Mouse (Mus musculus): ENCODE measurements at regions not wholly inside any gene's neighbourhood (a gene's known extent, or its start where the extent isn't known, plus 50 kb on each side); places are given as distances from the start of the nearest gene placed in this dataset.
A peak's percentile ranks its signal among the peaks of the same experiment; 100 is the strongest.

DNA sequence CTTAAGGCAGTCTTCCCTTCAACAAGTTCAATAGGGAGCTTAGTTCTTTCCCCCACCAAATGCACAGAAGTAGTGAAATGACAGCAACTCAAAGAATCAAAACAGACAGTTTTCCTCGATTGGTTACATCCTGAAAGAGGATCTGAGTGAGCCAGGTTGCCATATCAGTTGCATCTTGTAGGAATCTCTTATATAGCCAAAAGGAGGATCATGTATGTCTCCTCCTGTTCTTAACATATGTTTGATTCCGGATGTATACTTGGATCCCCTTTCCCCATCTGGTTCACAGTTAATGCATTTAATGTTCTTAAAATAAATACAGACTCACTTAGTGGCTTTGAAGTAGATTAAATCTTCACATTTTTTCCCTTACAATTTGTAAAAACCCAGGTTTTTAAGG is 1224.0 kb upstream of the Flrt2 start:
- no peak for DNase-seq (ENCODE audit: extremely low spot score, low read depth, low spot score)

DNA sequence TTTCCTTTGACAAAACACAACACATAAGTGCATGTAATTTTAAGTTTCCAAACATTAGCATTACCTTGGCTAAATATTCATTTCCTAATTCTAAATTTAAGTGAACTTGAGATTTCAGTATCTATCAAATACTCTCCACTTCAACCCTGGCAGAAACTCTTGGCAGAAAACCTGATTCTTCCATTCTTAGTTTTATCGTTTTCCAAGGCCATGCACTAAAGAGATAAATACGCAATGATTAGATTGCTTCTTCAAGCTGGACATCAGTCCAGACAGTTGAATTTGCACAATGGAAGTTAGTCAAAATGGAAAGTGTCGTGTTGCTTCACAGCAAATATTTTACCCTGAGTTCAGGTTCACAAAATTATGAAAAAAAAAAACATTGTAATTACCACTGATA is 1223.4 kb upstream of the Flrt2 start:
- no peak for DNase-seq (ENCODE audit: extremely low spot score, low read depth, low spot score)

DNA sequence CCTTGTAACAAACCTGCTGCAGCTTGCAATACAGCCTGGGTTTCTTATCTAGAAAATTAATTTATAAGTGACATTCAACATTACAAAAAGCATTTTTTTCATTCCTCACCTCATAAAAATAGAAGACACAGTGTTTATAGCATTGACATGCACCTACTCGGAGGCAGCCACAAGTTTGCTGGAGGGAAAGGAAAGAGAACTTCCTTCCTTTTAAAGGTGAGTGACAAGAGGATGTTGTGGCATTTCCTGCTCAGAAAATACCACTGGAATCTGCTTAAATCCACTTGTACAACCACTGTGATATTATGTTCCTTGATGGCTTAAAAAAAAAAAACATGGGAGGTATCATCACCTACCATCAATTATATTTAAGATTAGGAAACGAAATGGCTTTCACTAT is 1222.2 kb upstream of the Flrt2 start:
- DNase-seq (ENCODE audit: extremely low spot score, low read depth, low spot score): no peak

DNA sequence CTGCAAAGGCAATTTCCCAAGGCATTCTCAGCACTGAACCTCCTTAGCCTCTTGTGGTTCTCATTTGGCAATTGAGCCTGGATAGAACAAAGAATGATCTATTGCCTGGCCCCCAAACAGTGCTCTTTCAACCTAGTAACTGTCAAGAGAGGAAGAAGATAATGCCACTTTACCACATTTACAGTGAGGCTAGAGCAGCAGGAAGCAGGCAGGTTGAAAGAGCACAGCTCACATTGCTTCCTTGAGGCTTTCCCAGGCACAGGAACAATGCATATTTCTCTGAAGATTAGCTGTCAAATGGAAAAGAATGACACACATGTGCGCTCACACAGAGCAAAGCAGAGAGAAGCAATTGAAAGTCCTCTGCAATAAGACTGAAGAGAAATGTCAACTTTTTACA is 1221.0 kb upstream of the Flrt2 start:
- DNase-seq (ENCODE audit: extremely low spot score, low read depth, low spot score): no peak

DNA sequence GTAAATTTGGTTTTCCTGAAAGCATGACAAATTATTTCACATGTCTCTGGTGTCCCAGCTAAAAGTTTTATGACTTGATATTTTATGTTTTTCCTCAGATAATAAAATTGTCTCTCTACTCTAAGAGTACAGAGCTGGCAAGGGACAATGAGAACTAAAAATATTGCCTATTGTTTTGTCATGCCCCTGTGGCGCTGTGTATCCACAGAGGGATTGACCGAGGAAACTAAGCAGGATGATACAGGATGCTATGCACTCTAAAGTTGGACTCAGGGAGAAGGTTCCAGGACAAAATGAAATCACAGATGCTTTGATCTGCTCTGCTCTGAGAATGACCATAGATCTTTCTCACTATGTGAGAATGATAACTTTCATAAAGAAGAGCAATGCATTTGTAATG is 1203.3 kb upstream of the Flrt2 start:
- no peak for DNase-seq (ENCODE audit: extremely low spot score, low read depth, low spot score)

DNA sequence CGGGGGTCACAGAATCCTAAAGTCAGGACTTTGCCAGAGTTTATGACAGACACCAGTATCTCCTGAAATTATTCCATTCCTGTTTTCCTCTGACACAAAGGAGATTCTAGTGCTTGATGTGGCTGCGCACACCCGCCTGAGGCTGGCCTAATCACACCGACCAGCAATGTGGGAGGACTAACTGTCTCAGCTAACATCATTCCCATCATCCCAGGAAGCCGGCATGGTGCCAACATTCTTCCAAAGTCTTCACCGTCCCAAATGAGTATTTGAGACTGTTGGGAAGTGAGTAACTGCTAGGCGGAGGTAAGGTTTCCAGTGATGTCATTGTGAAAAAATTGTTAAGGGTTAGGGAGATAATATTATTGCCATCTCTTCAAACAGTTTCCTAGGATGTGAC is 1183.9 kb upstream of the Flrt2 start:
- no peak for DNase-seq (ENCODE audit: extremely low spot score, low read depth, low spot score)

DNA sequence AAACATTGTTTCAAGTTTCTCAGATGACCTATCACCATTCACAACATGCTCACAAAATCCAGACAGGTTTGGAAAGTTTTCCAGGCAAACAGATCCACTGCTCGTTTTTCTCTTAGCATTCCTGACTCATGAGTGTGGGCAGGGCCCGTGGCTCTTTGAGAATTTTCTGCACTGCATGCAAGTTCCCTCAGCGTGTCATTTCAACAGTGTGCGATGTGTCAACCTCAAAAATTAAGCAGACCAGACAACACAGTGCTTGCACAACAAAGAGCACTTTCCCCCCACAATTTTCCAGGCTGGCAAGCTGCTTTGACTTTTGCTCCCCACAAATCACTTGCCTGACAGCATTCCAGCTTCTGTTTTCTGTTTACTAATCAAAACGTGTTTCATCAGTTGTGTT is 1182.2 kb upstream of the Flrt2 start:
- DNase-seq (ENCODE audit: extremely low spot score, low read depth, low spot score): no peak

DNA sequence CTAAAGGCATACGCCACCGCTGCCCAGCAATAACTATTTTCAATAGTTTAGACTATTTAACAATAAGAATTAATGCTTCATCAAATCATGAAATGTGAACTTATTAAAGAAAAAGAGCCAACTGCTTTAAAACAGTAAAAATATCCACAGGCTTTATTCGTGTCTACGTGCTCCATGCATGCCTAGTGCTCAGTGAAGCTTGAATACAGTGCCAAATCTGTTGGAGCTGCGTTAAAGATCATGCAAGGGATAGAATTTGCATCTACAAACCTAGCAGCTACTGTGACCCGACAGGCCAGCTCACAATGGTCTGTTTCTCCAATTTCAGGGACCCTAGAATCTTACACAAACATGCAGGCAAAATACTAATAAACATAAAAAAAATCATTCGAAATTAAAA is 1147.3 kb upstream of the Flrt2 start:
- DNase-seq (ENCODE audit: extremely low spot score, low read depth, low spot score): no peak

DNA sequence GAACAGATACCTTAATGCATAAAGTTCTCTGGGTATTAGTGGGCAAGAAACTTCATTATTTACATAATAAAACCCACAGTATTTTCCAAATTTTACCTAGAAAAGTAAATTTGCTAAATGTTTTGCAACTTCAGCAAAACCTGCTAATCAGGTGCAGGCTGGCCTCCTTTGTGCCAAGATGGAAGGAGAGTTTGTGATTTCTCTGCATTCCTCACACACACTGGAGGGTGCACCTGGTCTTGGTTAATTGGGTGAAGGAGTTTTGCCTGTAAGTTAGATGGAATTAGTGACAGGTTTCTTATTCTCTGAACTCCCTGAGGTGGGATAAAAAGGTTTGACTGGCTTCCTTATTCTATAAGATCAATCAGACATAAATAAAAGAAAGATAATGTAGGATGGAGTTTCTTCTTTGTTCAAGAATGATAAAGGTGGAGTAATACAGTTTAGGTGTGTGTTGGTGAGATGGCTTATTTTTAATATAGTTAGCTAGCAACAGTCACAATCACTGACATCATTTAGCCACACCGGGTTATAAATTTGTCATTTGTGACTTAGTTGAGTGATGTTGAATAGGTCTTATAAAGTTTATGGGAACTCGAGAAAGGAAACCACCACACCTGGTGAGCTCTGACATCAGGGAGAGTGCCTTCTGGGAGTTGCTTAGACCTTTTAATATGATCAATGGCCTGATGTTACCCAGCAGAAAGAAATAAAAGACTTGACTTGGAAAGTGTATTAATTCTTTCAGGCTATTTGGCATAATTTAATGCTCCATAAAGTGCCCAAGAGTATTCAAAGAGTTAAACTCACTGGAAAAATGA is 1131.4 kb upstream of the Flrt2 start:
- peak; percentile 68 for DNase-seq (ENCODE audit: extremely low spot score, low read depth, low spot score)

DNA sequence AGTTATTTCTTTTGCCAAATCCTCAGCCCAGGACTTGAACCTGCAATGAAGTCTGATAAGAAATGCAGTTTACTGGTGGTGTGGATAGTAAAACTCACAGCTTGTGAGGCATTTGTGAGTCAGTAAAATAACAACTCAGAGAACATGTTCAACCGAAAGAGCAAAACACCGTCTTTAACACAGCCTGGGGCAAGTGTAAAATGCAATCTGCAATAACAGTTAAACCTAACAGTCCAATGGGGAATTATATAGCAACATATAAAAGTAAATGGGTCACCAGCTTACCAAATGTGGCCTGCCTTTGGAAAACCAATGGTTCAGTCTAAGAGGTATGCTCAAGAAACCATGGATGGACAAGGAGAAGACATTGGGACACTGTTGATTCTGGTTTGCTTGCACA is 1117.0 kb upstream of the Flrt2 start:
- no peak for DNase-seq (ENCODE audit: extremely low spot score, low read depth, low spot score)

DNA sequence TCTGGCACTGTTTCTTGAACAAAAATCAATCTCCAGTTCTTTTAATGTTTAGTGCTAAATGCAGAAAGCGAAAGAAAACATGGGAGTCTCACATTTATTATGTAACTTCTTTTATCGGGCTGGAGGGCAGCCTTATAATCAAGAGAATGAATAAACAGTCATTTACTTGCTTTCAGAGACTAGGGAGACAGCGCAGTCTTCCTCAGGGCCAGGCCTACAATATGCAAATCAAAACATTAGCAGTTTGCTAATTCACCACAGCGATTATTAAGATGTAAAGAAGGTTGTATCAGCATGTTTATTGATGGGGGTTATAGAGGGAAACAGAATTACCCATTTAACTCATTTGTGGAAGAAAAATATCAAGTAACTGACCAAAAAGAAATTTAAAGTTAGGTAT is 1111.7 kb upstream of the Flrt2 start:
- DNase-seq (ENCODE audit: extremely low spot score, low read depth, low spot score): no peak

DNA sequence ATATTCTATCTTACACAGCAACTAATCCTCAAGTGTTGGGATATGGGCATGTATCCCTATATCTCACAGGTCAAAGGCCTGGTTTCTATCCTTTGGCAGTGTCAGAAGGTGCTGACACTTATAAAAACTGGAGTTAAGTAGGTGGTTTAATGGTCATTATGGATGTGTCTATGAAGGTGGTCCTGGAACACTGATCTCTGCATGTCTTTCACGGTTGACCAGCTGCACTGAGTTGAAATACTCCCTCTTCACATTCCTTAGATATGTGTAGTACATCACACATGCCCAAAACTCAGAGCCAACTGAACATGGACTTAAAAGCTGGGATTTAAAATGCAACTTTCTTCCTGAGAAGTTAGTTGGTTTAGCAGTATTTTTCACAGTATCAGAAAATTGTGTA is 1107.7 kb upstream of the Flrt2 start:
- DNase-seq (ENCODE audit: extremely low spot score, low read depth, low spot score): no peak

DNA sequence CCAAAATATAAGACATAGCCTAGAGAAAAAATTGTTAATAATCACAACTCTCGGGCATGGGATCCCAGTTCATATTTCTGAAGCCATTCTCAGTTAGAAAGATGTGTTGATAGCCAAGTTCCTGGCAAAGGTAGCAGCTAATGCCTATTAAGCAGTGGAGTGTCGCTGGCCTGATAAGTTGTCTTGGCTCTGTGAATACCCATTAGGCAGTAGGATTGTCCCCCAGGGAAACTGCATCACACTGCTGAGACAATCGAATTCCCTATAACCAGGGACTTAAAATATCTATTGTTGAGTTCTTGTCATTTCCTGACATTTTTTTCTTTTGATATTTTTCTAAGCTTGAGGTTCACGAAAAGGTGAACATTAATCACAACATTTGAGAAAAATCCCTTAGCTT is 1105.0 kb upstream of the Flrt2 start:
- no peak for DNase-seq (ENCODE audit: extremely low spot score, low read depth, low spot score)

DNA sequence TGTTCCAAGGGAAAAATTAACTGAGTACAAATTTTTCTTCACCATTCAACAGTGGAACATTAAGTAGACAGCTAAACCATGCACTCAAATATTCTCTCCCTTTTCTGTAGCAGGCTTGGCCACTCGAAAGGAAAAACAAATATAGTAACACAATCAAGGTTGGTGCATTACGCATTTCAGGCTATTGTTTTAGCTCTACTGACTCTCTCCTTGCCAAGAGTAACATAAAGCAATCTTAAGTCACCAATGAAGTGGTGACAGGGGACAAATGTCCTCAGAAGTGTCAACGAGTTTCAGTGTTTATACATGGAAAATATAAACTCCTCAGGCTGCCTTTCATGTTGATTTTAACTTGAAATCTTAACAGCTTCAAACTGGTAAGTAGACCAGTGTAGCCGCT is 1103.4 kb upstream of the Flrt2 start:
- no peak for DNase-seq (ENCODE audit: extremely low spot score, low read depth, low spot score)

DNA sequence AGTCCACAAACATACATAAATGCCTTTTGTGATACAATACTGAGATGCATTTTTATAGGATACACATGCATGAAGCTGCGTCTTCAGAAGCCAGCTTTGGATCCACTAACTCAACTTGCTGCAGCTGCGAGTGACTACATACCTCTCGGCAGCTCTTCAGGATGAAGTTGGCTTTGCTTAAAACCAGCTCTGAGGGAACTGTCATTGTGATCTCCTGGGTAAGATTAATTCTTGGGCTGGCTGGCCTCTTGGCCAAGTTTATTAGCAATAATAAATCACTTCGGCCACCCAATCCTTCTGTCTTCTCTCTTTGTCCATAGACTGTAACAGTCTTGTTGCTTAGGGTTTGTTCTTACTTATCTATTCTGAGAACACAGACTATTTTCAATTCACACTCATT is 1103.0 kb upstream of the Flrt2 start:
- no peak for DNase-seq (ENCODE audit: extremely low spot score, low read depth, low spot score)

DNA sequence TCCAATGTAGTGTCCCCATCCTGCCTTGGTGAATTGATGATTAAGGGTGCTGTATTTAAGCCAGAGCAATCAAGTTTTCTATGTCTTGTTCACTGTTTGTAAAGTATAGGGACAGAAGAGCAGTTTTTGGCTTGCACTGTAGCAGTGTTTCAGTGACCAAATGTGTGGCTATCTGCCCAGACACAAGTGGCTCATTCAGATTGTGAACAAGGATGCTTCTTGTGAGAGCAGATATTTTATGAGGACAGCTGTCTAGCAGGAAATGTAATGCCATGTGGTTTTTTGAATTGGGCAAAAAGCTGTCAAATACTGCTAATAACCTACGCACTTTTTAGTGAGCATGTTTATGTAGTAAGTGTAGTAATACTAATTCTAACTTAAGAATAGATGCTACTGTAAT is 1086.5 kb upstream of the Flrt2 start:
- DNase-seq (ENCODE audit: extremely low spot score, low read depth, low spot score): no peak

DNA sequence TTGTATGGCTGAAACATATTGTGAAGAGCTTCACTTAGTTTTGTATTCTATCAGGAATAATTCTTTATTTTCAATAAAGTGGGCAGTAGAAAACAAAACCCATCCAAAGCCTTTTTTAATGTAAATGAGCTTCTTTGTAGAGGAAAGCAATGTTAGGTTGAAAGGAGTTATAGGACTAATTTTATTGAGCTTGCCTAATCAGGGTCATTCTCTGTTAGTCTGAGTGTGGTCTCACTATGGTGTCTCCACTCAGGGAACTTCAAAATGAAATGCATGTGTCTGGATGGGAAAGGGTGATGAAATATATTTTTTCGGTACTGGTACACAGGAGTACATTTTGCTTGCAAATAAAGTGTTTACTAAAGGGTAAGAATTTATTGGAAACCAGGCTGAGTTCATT is 1055.5 kb upstream of the Flrt2 start:
- DNase-seq (ENCODE audit: extremely low spot score, low read depth, low spot score): no peak

DNA sequence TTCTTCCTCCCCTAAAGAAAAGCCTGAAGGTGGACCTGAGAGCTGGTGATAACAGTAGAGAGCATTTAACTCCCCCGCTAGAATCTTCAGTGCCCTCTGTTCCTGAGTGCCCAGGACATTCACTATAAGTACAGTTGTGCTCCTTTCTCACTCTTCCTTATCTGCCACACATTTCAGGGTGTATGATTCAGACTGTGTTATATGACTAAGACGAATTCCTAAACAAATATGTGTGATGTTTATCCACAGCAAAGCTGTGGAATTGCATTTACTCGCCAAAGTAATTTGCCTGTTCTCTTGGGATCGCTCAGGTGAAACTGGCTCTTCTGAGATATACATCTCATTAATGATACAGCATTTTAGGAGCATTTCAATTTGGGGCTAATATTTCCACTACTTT is 1051.9 kb upstream of the Flrt2 start:
- no peak for DNase-seq (ENCODE audit: extremely low spot score, low read depth, low spot score)

DNA sequence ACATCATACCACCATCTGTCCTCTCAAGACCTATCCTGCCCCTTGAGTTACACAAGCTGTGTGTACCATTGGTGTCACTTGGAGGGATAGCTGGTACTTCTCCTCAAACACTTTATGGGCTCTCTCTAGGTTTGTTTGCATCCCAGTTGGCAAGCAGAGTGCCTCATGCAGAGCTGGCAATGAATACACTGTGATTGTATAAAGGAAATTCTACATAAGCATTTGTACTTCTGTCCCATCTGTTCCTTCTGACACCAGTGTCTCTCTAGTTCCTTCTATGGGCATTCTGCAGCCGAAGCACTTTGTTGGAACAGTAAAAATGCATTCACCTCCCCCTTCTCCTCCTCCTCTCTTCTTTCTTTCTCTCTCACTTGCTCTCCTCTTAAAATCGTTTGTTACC is 1046.7 kb upstream of the Flrt2 start:
- DNase-seq (ENCODE audit: extremely low spot score, low read depth, low spot score): no peak

DNA sequence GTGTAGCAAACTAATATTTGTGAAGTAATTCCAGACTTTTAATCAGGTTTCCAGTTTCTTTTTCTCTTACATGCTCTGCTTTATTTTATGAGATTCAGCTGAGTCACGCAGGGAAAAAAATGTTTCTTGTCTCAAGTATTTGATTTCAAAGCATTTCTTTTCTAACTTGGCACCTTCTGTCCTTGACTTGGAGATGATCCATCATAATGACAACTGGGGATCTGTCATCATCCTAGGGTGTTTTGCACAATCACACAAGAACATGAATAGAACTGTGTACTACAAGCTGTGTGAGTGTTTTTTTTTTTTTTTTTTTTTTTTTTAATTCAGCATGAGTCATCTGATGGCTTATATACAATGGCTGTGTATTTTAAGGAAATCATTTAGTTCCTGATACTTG is 1022.0 kb upstream of the Flrt2 start:
- no peak for DNase-seq (ENCODE audit: extremely low spot score, low read depth, low spot score)

DNA sequence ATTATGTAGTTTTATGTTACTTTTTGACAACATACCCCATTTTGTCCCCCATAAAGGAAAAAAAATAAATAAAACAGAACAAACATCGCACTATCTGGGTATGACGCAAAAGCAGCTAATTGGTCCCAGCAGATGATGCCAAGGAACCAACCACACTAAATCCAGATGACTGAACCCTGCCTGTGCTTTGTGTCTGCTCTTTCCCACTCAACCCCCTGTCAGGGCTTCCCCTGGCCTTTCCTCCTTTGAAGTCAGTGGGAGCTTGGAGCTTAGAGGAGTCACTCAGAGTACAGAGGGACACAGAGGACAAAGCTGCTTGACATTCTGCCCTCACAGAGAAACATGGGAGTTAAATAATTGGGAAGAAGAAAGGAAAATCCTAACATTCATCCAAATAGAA is 1017.1 kb upstream of the Flrt2 start:
- DNase-seq (ENCODE audit: extremely low spot score, low read depth, low spot score): no peak

DNA sequence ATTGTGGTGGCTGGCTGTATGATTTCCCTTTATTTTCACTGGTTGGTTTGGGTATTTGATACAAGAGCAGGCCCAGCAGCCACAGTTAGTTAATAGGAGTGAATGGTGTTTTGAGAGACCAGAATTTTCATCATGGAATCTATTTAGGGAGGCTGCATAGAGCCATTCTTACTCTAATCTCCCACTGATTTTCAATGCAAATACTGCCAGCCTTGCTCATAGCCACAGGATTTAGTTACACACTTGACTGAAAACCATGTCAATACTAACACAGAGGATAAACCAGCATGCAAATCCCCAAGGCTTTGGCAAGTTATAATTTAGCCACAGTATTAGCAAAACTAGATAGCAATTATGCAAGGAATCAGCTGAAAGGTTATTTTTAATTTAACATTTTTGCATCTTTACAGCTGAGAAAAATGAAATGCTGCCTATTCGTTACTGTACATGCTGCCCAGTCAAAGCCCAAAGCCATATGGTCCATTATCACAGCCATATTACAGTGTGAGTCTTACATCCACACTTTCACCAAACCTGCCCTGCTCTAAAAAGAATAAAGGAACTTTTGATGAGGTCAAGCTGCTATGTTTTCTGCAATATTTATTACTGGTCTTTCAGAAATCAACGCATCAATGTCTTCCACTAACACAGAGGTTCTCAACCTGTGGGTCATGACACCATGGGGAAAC is 1000.5 kb upstream of the Flrt2 start:
- no peak for DNase-seq (ENCODE audit: extremely low spot score, low read depth, low spot score)

DNA sequence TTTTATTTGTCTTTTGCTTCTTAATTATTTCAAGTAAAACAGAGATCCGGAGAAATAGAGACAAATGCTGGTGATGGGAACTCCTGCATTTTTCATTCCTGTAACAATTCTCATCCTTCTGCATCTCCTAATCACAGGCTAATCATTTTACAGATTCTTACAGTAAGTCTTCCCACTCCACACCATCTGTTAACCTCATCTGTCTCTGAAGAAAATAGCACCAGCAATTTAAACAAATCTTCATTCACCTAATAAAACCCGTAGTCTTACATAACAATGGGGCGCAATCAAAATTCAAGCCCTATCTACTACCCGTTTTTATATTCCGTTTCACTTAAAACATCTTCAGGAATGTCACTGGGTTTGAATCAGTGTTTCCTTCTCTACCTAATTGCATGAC is 960.6 kb upstream of the Flrt2 start:
- no peak for DNase-seq (ENCODE audit: extremely low spot score, low read depth, low spot score)
